Mouse (Mus musculus): ENCODE data around the gene Dmrtb1. TPM values are rescaled to one million over a fixed set of nuclear protein-coding genes. Genes with fewer than 3 reads are reported as not detected.

Gene Dmrtb1
- not detected in 2 replicates for polyA plus RNA-seq (2012; ENCODE audit: insufficient read depth, insufficient read length, missing spikeins)

DNA sequence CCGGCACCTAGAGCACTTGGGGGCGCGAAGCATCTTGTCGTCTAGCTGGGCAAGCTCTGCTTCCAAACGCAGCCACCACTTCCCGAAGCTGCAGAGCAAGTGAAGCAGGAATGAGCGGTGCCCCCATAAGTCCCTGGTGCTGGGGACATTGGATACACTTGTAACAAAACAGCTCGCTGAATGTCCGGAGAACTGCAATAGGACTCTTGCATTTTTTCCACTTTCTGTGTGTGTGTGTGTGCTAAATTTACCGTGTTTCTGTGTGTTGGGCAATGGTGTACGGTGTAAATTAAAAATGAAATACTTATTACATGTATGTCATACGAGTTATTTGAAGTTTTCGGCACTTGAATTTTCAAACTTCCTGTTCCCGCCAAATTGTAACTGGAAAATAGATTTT lies at the start of gene Dmrtb1:
Gene Dmrtb1 (minus strand): TSS at position 101 of the 400 bp plus-strand sequence.
- no peak for TF ChIP-seq POLR2A (IDR thresholded peaks at IDR 0.05; ENCODE audit: borderline replicate concordance, low read depth, low read length)
- TF ChIP-seq CTCF (IDR thresholded peaks at IDR 0.05; ENCODE audit: low read depth, low read length): no peak
- no peak within 1 kb of the TSS for H3K27ac ChIP-seq (ENCODE audit: insufficient read depth, low read depth, low read length)
- H3K4me3 ChIP-seq (ENCODE audit: insufficient read depth, low read length): no peak within 1 kb of the TSS
- no peaks in the 10 kb centered on the region for H3K4me1 ChIP-seq (ENCODE audit: control insufficient read depth, insufficient read depth, low read length)

DNA sequence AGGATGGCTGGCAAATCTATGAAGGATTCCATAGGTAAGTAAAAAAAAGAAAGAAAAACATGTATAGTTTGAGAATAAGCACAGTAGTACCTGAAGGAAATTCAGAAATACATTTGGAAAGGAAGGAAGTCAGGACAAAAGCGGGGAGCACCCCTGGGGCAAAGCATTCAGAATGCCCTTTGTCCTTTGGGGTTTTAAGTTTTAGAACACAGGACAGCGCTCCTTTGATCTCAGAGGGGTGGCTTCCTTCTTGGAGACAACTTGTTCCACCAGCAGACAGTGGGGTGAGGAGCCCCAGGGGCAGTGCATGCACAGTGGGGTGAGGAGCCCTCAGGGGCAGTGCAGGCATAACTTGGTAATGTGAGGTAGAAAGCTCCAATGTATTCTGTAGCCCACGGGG lies 49.6 kb upstream of the Dmrtb1 start:
- Histone ChIP-seq H3K27ac (ENCODE audit: insufficient read depth, low read depth, low read length) (no peak overlapping the region), H3K4me1 (ENCODE audit: control insufficient read depth, insufficient read depth, low read length) (no peaks in the 10 kb centered on the region), H3K4me3 (ENCODE audit: insufficient read depth, low read length) (no peak overlapping the region)
- TF ChIP-seq CTCF (IDR thresholded peaks at IDR 0.05; ENCODE audit: low read depth, low read length) (no peak), POLR2A (IDR thresholded peaks at IDR 0.05; ENCODE audit: borderline replicate concordance, low read depth, low read length) (no peak)

DNA sequence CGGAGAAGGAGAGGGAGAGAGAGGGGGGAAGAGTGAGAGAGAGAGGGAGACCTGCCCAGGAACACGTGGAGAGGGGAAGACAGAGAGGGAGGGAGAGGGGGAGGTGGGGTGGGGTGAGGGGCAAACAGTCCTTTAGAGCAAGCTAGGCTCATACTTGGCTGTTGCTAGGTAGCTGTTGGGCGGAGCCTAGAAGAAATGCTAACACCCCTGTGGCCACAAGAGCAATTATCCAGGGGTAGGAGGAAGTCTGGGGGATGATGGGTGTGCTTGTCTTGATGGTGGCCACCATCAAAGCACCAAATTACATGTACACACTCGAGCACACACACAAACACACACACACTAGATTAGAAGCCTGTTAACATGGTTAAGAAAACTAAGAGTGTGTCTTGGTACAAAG lies 48.6 kb upstream of the Dmrtb1 start:
- Histone ChIP-seq H3K4me3 (ENCODE audit: insufficient read depth, low read length) (no peak overlapping the region), H3K4me1 (ENCODE audit: control insufficient read depth, insufficient read depth, low read length) (no peaks in the 10 kb centered on the region), H3K27ac (ENCODE audit: insufficient read depth, low read depth, low read length) (no peak overlapping the region)
- TF ChIP-seq POLR2A (IDR thresholded peaks at IDR 0.05; ENCODE audit: borderline replicate concordance, low read depth, low read length) (no peak), CTCF (IDR thresholded peaks at IDR 0.05; ENCODE audit: low read depth, low read length) (no peak)

DNA sequence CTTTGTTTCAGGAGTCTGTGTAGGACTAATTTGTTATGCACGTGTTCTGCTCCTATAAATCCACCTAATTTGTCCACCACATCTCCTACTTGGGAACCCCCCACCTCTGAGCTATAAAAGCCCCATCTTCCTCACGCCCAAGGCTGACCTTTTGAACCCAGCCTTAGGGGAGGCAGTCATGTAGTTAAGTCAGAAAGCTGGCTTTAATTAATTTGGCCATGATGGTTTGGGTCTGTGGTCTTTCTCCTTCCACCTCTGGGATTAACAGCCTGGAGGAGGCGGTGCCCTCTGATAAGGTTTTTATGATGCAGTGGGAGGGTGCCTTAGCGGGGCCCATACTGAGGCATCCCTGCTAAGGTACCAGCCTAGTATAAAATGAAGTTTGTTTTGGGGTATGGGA lies 48.2 kb upstream of the Dmrtb1 start:
- Histone ChIP-seq H3K4me1 (ENCODE audit: control insufficient read depth, insufficient read depth, low read length) (no peaks in the 10 kb centered on the region), H3K27ac (ENCODE audit: insufficient read depth, low read depth, low read length) (no peak overlapping the region), H3K4me3 (ENCODE audit: insufficient read depth, low read length) (no peak overlapping the region)
- no peak for TF ChIP-seq CTCF (IDR thresholded peaks at IDR 0.05; ENCODE audit: low read depth, low read length)
- no peak for TF ChIP-seq POLR2A (IDR thresholded peaks at IDR 0.05; ENCODE audit: borderline replicate concordance, low read depth, low read length)

DNA sequence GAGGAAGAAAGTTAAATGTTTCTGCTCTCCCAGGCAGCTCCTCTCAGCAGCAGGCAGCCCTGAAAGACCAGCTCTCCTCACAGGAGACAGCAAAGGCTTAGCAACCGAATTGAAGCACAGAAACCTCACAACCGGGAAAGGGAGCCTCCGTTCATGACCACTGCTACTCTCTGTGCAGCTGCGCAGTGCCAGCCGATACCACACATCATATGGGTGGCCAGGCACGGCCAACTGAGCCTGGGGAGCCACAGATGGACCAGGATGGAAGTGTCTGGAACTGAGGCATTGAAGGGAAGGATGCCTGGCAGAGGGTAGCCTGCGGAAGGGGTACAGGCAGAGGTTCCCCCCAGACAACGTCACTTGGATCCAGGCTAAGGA lies 47.0 kb upstream of the Dmrtb1 start:
- TF ChIP-seq CTCF (IDR thresholded peaks at IDR 0.05; ENCODE audit: low read depth, low read length): no peak
- TF ChIP-seq POLR2A (IDR thresholded peaks at IDR 0.05; ENCODE audit: borderline replicate concordance, low read depth, low read length): no peak
- Histone ChIP-seq H3K4me1 (ENCODE audit: control insufficient read depth, insufficient read depth, low read length) (no peaks in the 10 kb centered on the region), H3K27ac (ENCODE audit: insufficient read depth, low read depth, low read length) (no peak overlapping the region), H3K4me3 (ENCODE audit: insufficient read depth, low read length) (no peak overlapping the region)

DNA sequence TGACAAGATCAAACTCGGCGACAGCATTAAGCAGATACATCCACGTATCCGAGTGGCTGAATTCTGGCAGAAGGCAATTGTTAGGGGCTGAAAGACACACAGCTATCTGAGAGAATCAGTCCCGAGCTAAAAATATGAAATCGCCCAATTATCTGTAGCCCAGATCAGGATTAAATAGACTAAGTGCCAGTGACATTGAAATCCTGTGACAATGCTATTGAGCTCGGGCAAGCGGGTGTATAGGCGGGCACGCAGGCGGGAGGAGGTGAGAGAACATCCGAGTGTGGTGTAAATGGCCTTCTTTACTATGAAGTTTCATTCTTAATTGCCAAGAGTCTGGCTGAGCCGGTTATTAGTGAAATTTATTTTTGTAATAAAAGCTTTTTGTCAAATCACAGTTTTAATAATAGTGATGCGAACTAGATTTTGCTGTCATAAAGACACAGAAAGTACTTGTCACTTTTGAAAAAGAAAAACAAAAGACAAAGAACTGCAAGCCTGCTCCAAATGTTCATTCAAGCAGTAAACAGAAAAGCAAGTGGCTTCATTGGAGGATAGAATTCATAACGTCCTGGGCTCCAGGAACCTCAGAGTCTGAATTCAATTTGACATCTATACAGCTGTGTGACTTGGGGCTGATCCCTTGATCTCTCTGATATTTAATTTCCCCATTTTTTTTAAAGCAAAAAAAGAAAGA lies 46.5 kb upstream of the Dmrtb1 start:
- H3K4me3 ChIP-seq (ENCODE audit: insufficient read depth, low read length): no peak overlapping the region
- no peaks in the 10 kb centered on the region for H3K4me1 ChIP-seq (ENCODE audit: control insufficient read depth, insufficient read depth, low read length)
- TF ChIP-seq CTCF (IDR thresholded peaks at IDR 0.05; ENCODE audit: low read depth, low read length) (no peak), POLR2A (IDR thresholded peaks at IDR 0.05; ENCODE audit: borderline replicate concordance, low read depth, low read length) (no peak)
- H3K27ac ChIP-seq (ENCODE audit: insufficient read depth, low read depth, low read length): no peak overlapping the region

DNA sequence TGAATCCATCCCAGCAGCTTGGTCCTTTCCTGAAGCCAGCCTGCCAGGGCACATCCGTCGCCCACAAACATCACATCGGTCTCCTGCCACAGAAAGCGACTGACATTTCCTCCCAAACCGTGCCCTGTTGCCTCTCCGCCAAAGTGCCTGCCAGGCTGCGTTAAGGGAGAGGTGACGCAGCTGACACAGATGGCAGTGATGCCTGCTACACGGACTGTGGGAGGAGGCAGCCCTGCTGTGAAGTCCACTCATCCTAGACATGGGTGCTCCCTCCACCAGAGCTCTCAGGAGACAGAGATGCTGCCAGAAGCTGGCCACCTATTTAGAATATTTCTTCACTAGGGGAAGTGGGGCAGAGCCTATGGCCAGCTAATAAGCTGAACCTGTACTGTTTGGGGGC lies 41.4 kb upstream of the Dmrtb1 start:
- no peak overlapping the region for H3K27ac ChIP-seq (ENCODE audit: insufficient read depth, low read depth, low read length)
- TF ChIP-seq POLR2A (IDR thresholded peaks at IDR 0.05; ENCODE audit: borderline replicate concordance, low read depth, low read length) (no peak), CTCF (IDR thresholded peaks at IDR 0.05; ENCODE audit: low read depth, low read length) (no peak)
- H3K4me3 ChIP-seq (ENCODE audit: insufficient read depth, low read length): no peak overlapping the region
- H3K4me1 ChIP-seq (ENCODE audit: control insufficient read depth, insufficient read depth, low read length): no peaks in the 10 kb centered on the region

DNA sequence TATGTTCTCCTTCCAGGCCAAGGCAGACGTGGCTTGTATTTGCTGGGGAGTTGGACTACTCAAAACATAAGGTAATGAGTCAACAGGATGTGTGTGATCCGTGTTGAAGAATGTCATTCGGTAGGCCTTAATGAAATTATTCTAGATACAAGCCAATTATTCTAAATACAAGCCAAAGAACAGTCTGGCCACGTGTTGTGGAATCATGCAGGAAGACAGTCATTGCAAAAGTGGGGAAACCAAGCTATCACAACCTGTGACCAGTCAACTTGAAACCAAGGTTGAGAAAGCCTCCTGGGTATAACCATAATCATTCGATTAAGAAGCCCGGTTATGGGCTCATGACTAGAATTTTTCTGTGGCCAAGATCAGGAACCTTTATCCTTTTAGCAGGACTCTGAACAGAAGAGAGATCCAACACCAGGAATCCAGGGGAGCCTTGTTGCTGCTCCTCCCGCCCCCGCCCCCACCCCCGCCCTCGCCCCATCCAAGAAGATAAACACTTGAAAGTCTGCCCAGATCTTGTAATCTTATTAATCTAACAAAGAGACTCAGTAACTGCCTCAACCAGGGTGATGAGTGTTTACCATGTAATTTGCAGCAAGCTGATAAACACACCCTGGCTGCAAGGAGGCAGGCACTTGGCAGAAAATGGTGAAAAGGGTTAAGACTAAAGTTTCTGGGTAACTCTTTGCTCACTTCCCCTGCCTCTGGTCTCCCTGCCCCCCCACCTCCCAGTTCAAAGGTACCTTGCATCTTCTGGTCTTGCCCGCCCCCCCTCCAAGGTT lies 36.2 kb upstream of the Dmrtb1 start:
- TF ChIP-seq CTCF (IDR thresholded peaks at IDR 0.05; ENCODE audit: low read depth, low read length) (no peak), POLR2A (IDR thresholded peaks at IDR 0.05; ENCODE audit: borderline replicate concordance, low read depth, low read length) (no peak)
- no peak overlapping the region for H3K27ac ChIP-seq (ENCODE audit: insufficient read depth, low read depth, low read length)
- peaks cover 4% of the 10 kb centered on the region for H3K4me1 ChIP-seq (ENCODE audit: control insufficient read depth, insufficient read depth, low read length)
- H3K4me3 ChIP-seq (ENCODE audit: insufficient read depth, low read length): no peak overlapping the region

DNA sequence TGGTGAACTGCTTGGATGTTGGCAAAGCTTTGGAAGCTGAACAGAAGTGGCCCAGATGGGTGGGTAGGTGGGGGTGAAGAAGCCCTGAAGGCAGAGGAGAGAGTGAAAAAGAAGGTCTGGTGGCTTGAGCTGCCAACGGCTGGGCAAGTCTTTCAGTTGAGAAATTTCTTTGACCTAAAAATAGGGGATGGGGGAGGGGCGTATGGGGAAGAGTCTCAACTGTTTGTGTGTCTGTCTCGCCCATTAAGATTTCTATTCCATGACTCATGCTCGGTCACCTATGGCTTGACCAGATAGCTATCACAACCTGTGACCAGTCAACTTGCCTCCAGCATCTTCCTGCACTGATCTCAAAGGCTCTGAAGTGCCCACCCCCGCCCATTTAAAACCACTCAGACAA lies 35.1 kb upstream of the Dmrtb1 start:
- Histone ChIP-seq H3K4me1 (ENCODE audit: control insufficient read depth, insufficient read depth, low read length) (peaks cover 4% of the 10 kb centered on the region), H3K4me3 (ENCODE audit: insufficient read depth, low read length) (no peak overlapping the region), H3K27ac (ENCODE audit: insufficient read depth, low read depth, low read length) (no peak overlapping the region)
- TF ChIP-seq CTCF (IDR thresholded peaks at IDR 0.05; ENCODE audit: low read depth, low read length): no peak
- TF ChIP-seq POLR2A (IDR thresholded peaks at IDR 0.05; ENCODE audit: borderline replicate concordance, low read depth, low read length): no peak

DNA sequence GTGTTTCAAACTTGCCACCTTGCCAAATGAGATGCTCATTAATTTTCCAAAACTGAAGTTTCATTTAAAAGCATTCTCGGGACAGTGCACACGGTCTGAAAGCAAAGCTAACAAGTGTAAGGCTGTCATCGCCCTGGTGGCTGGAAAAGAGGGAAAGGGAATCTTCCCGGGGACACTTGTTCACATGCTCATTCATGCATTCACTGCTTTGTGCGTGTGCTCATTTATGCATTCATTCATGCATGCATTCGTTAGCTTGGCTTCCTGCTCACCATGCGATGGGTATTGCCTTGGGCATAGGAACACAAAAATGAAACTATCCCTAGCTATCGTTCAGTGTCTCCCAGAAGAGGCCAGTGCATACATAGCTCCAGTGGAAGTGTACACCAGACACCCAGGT lies 34.7 kb upstream of the Dmrtb1 start:
- H3K4me1 ChIP-seq (ENCODE audit: control insufficient read depth, insufficient read depth, low read length): peaks cover 4% of the 10 kb centered on the region
- TF ChIP-seq POLR2A (IDR thresholded peaks at IDR 0.05; ENCODE audit: borderline replicate concordance, low read depth, low read length) (no peak), CTCF (IDR thresholded peaks at IDR 0.05; ENCODE audit: low read depth, low read length) (no peak)
- no peak overlapping the region for H3K4me3 ChIP-seq (ENCODE audit: insufficient read depth, low read length)
- no peak overlapping the region for H3K27ac ChIP-seq (ENCODE audit: insufficient read depth, low read depth, low read length)
